Mouse (Mus musculus): ENCODE data around the gene Clba1. TPM values are rescaled to one million over a fixed set of nuclear protein-coding genes. Genes with fewer than 3 reads are reported as not detected.
A peak's percentile ranks its signal among the peaks of the same experiment; 100 is the strongest.

Clba1 gene
- polyA plus RNA-seq (2015; fragmentation: Nextera tagmentation; extraction: Ambion mirVana), result 7.9 and 8.8 TPM in 2 replicates

DNA sequence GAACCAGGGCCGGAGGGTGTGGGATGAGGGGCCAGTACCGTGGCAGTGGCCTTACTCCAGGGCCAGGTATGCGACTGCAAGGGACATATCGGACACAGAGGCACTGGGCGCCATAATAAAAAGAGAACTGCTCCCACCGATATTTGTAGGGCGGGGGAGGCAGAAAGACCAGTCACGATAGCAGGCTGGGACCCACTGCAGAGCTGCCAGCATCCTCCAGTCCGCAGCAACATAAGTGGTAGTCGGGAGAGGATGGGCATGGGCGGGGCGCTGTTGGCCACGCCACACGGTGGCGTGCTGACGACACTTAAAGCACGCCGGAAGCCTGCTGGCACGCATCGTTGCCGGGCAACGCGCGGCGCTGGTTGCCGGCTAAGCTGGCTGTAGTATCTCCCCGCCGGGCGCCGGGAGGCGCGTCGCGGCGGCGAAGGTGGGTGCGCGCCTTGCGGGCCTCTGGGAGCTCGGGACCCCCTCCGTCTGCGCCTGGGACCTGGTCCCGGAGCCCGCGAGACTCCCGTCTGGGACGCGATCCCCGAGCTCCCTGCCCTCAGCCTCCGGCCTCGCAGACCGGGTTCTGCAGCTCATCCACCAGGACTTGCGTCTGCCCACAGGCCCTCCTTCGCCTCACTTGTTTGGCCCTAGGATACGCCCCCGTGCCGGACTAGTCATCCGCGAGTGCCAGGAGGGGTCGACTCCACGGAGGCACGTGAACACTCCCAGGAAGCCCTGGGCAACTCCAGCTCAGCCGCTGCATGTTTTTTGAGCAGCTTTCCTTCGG, at the start of gene Clba1:
Gene Clba1 (plus strand): TSS at position 351 of the 778 bp plus-strand sequence.
- 1% methylated on average over 63 of the region's 64 CpGs for WGBS
- peak within 1 kb of the TSS; percentile 99 for H3K4me2 ChIP-seq (replicated peaks)
- H3K9me3 ChIP-seq, result no peaks in the 10 kb centered on the region
- peak within 1 kb of the TSS; percentile 71 for H3K4me3 ChIP-seq
- peak; percentile 92 for ATAC-seq (ENCODE audit: low FRiP score, low read depth)
- peaks cover 24% of the 10 kb centered on the region for H3K4me1 ChIP-seq
- peak within 1 kb of the TSS; percentile 28; the same call in 1 of the 2 replicates for H3K27ac ChIP-seq
- H3K27me3 ChIP-seq, result peaks cover 19% of the 10 kb centered on the region
- H3K9ac ChIP-seq, result peak within 1 kb of the TSS; percentile 68
- H3K36me3 ChIP-seq, result peaks cover 16% of the 10 kb centered on the region

- H3K36me3 ChIP-seq, result no peaks in the 10 kb centered on the region
- no peak overlapping the region for H3K27ac ChIP-seq
- 0 out of 2 replicates have a peak, but pooled peaks cover 4% of the 10 kb centered on the region for H3K9me3 ChIP-seq
- 84% methylated on average over 3 of the region's 3 CpGs for WGBS
- ATAC-seq (ENCODE audit: low FRiP score, low read depth), result no peak
- no peak overlapping the region for H3K4me3 ChIP-seq
- no peak overlapping the region for H3K9ac ChIP-seq
- H3K4me2 ChIP-seq (replicated peaks), result no peak overlapping the region
- H3K27me3 ChIP-seq, result no peaks in the 10 kb centered on the region
- no peaks in the 10 kb centered on the region for H3K4me1 ChIP-seq
Measured at GRCm38 (mm10) chr12:112759471-112759870, 49.3 kb upstream of the Clba1 start.

DNA sequence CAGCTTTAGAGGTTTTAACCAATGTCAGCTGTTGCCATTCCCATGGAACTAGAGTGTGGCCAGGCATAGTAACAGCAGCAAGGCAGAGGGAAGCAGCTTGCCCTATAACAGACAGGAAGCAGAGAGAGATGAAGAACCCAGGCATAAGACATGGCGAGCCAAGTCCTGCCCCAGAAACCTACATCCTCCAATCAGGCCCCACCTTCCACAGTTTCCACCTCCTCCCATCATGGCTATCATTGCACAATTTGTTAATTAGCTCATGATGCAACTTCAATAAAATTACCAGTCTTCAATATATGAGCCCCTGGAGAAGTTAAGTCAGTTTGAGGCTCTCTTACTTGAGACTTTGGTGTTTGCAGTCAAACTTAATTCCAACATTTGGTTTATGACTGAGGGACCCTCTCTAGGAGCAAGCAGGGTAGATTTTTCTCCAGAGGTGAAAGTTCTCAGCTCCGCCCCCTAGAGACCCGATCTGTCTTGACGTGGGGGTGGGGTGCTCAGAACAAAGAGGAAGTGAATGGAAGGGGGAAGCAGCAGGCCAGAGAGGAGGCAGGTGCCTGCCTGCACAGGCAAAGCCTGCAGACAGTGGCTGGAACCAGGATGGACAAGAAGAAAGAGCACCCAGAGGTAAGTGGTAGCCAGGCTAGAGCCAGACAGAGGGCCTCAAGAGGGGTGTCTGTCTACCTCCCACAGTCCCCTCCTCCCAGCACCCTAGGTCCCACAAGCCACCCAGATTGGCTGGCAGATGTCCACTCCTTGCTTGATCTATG, 48.4 kb upstream of the Clba1 start, which contains the start of gene Pld4:
Gene Pld4 (plus strand): TSS at position 502 of the 773 bp plus-strand sequence.
- no peak within 1 kb of the TSS for H3K27ac ChIP-seq

GRCm38 (mm10) chr12:112761411-112761810, 47.3 kb upstream of the Clba1 start:
- 0 out of 2 replicates have a peak, but pooled peaks cover 4% of the 10 kb centered on the region for H3K9me3 ChIP-seq
- H3K4me2 ChIP-seq (replicated peaks), result no peak overlapping the region
- no peaks in the 10 kb centered on the region for H3K4me1 ChIP-seq
- H3K9ac ChIP-seq, result no peak overlapping the region
- no peak overlapping the region for H3K4me3 ChIP-seq
- 93% methylated on average over 4 of the region's 4 CpGs for WGBS
- no peaks in the 10 kb centered on the region for H3K27me3 ChIP-seq
- no peaks in the 10 kb centered on the region for H3K36me3 ChIP-seq
- no peak overlapping the region for H3K27ac ChIP-seq
- no peak for ATAC-seq (ENCODE audit: low FRiP score, low read depth)

More for the DNA sequence above, 48.4 kb upstream of the Clba1 start, which contains the start of gene Pld4:
- no peak within 1 kb of the TSS for H3K9ac ChIP-seq
- H3K4me3 ChIP-seq, result no peak within 1 kb of the TSS
- no peaks in the 10 kb centered on the region for H3K36me3 ChIP-seq
- H3K27me3 ChIP-seq, result no peaks in the 10 kb centered on the region
- 0 out of 2 replicates have a peak, but pooled peaks cover 4% of the 10 kb centered on the region for H3K9me3 ChIP-seq
- H3K4me1 ChIP-seq, result no peaks in the 10 kb centered on the region
- no peak within 1 kb of the TSS for H3K4me2 ChIP-seq (replicated peaks)
- 45% methylated on average over 4 of the region's 4 CpGs for WGBS
- ATAC-seq (ENCODE audit: low FRiP score, low read depth), result no peak

- H3K36me3 ChIP-seq, result no peaks in the 10 kb centered on the region
- no peak overlapping the region for H3K4me2 ChIP-seq (replicated peaks)
- WGBS, result 84% methylated on average over 3 of the region's 3 CpGs
- no peak overlapping the region for H3K9ac ChIP-seq
- H3K4me3 ChIP-seq, result no peak overlapping the region
- no peak for ATAC-seq (ENCODE audit: low FRiP score, low read depth)
- no peaks in the 10 kb centered on the region for H3K4me1 ChIP-seq
- H3K27ac ChIP-seq, result no peak overlapping the region
- no peaks in the 10 kb centered on the region for H3K27me3 ChIP-seq
- H3K9me3 ChIP-seq, result 0 out of 2 replicates have a peak, but pooled peaks cover 4% of the 10 kb centered on the region
Measured at GRCm38 (mm10) chr12:112762018-112762417, 46.7 kb upstream of the Clba1 start.

DNA sequence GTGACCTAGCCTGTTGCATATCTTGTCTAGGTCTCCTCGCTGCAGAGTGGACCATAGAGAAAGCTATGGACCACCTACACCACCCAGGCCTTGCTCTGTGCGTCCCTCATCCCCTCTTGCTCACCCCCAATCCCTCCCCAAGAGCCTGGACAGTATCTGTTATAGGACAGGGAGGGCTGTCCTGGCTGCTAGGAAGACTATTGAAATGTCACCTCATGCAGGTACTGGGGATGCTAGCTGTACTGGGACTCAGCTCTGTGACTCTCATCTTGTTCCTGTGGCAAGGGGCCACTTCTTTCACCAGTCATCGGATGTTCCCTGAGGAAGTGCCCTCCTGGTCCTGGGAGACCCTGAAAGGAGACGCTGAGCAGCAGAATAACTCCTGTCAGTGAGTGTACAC, 45.6 kb upstream of the Clba1 start:
- H3K36me3 ChIP-seq, result no peaks in the 10 kb centered on the region
- no peaks in the 10 kb centered on the region for H3K4me1 ChIP-seq
- WGBS, result 81% methylated on average over 4 of the region's 4 CpGs
- ATAC-seq (ENCODE audit: low FRiP score, low read depth), result no peak
- no peak overlapping the region for H3K4me3 ChIP-seq
- 0 out of 2 replicates have a peak, but pooled peaks cover 4% of the 10 kb centered on the region for H3K9me3 ChIP-seq
- no peak overlapping the region for H3K27ac ChIP-seq
- no peak overlapping the region for H3K9ac ChIP-seq
- H3K4me2 ChIP-seq (replicated peaks), result no peak overlapping the region
- H3K27me3 ChIP-seq, result no peaks in the 10 kb centered on the region

DNA sequence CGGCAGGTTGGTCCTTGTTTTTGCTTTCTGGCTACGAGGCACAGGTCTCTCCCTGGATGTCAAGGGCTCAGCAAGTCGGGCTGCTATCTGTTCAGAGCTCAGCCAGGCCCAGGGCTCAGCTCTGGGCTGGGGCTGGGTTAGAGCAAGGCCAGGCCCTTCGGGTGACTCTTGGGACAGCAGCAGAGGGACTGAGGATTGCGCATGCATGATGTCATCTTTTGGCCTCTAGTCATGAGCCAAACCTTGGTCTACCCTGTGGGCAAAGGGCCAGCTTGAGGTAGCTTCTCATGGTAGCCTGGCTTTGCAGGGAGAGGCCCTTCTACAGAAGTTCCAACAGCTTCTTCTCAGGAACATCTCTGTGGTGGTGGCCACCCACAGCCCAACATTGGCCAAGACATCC, 44.6 kb upstream of the Clba1 start:
- H3K9me3 ChIP-seq, result 0 out of 2 replicates have a peak, but pooled peaks cover 4% of the 10 kb centered on the region
- no peak overlapping the region for H3K4me3 ChIP-seq
- H3K27ac ChIP-seq, result no peak overlapping the region
- no peaks in the 10 kb centered on the region for H3K27me3 ChIP-seq
- no peak for ATAC-seq (ENCODE audit: low FRiP score, low read depth)
- H3K9ac ChIP-seq, result no peak overlapping the region
- no peaks in the 10 kb centered on the region for H3K36me3 ChIP-seq
- 77% methylated on average over 5 of the region's 5 CpGs for WGBS
- no peak overlapping the region for H3K4me2 ChIP-seq (replicated peaks)
- H3K4me1 ChIP-seq, result no peaks in the 10 kb centered on the region

- H3K27me3 ChIP-seq, result no peaks in the 10 kb centered on the region
- 87% methylated on average over 7 of the region's 7 CpGs for WGBS
- H3K9me3 ChIP-seq, result no peaks in the 10 kb centered on the region
- no peak overlapping the region for H3K4me2 ChIP-seq (replicated peaks)
- no peak overlapping the region for H3K27ac ChIP-seq
- no peak overlapping the region for H3K4me3 ChIP-seq
- no peaks in the 10 kb centered on the region for H3K36me3 ChIP-seq
- no peak overlapping the region for H3K9ac ChIP-seq
- H3K4me1 ChIP-seq, result no peaks in the 10 kb centered on the region
- ATAC-seq (ENCODE audit: low FRiP score, low read depth), result no peak
Measured at GRCm38 (mm10) chr12:112764991-112765390, 43.7 kb upstream of the Clba1 start.

DNA sequence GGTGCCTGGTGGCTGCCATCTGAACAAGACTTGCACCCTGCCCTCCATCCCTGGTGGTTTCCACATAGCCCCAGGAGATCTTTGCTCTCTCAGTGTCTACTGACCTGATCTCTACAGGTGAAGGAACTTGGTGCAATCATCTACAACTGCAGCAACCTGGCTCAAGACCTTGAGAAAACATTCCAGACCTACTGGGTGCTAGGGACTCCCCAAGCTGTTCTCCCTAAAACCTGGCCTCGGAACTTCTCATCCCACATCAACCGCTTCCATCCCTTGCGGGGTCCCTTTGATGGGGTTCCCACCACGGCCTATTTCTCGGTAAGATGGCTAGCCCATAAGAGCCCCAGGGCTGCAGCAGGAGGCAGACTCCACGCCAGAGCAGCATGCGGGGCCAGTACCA, 42.2 kb upstream of the Clba1 start:
- no peaks in the 10 kb centered on the region; the same call in 1 of the 2 replicates for H3K4me1 ChIP-seq
- H3K9me3 ChIP-seq, result no peaks in the 10 kb centered on the region
- no peak overlapping the region for H3K4me2 ChIP-seq (replicated peaks)
- H3K36me3 ChIP-seq, result no peaks in the 10 kb centered on the region
- H3K4me3 ChIP-seq, result no peak overlapping the region
- WGBS, result 92% methylated on average over 7 of the region's 7 CpGs
- H3K9ac ChIP-seq, result no peak overlapping the region
- no peaks in the 10 kb centered on the region for H3K27me3 ChIP-seq
- no peak overlapping the region for H3K27ac ChIP-seq
- no peak for ATAC-seq (ENCODE audit: low FRiP score, low read depth)

DNA sequence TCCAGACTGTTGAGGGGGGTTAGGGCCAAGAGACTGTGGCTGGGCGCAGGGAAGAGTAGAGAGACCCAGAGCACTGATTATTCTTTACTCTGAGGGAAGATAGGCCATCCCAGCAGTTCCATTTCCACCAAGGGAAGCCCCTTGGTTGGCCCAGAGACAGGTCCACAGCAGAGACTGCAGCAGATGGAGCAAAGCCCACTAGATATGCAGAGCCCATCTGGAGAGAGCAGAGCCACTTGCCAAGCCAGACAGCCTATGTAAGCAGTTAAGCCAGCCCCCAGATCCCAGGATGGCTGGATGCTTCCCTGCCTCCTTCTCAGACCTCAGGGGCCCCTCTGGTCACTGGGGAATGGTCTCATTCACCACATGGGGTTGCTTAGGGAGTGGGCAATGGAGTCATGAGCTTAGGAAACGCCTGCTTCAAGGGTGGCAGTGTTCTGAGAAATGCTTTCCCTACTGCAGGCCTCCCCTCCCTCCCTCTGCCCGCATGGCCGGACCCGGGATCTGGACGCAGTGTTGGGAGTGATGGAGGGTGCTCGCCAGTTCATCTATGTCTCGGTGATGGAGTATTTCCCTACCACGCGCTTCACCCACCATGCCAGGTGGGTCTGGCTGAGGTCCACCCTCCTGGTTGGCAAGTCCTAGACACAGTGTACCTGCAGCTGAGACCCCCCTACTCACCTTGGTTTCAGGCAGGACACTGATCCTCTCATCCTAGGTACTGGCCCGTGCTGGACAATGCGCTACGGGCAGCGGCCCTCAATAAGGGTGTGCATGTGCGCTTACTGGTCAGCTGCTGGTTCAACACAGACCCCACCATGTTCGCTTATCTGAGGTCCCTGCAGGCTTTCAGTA, 41.5 kb upstream of the Clba1 start:
- ATAC-seq (ENCODE audit: low FRiP score, low read depth), result no peak
- Histone ChIP-seq H3K9me3 (no peaks in the 10 kb centered on the region), H3K27ac (no peak overlapping the region), H3K36me3 (no peaks in the 10 kb centered on the region), H3K4me3 (no peak overlapping the region), H3K4me2 (replicated peaks) (no peak overlapping the region), H3K9ac (no peak overlapping the region), H3K27me3 (no peaks in the 10 kb centered on the region), H3K4me1 (no peaks in the 10 kb centered on the region; the same call in 1 of the 2 replicates)
- 87% methylated on average over 16 of the region's 16 CpGs for WGBS

GRCm38 (mm10) chr12:112768166-112768565, 40.6 kb upstream of the Clba1 start:
- H3K4me2 ChIP-seq (replicated peaks), result no peak overlapping the region
- ATAC-seq (ENCODE audit: low FRiP score, low read depth), result no peak
- peaks cover 3% of the 10 kb centered on the region; the same call in 1 of the 2 replicates for H3K4me1 ChIP-seq
- H3K27me3 ChIP-seq, result no peaks in the 10 kb centered on the region
- no peaks in the 10 kb centered on the region for H3K9me3 ChIP-seq
- H3K36me3 ChIP-seq, result no peaks in the 10 kb centered on the region
- H3K4me3 ChIP-seq, result no peak overlapping the region
- no peak overlapping the region for H3K9ac ChIP-seq
- 85% methylated on average over 8 of the region's 8 CpGs for whole genome bisulfite sequencing
- no peak overlapping the region for H3K27ac ChIP-seq

Data from limb, embryonic 13.5 days (tissue).